Mouse (Mus musculus) testis, postnatal 14 days (tissue): Measurements from ENCODE around the gene Tmem274.
A peak's percentile ranks its signal among the peaks of the same experiment; 100 is the strongest.
"Not testable (repeated sequence)": the region's sequence is repeated elsewhere in the genome, so short reads cannot be mapped to it uniquely, and the experiment has no call there.

ENCODE experiments used
- DNase-seq: peaks from one replicate; pipeline ENCODE4 v3.0.0; 2021; ENCODE audit warnings: low spot score

The Tmem274 gene

GRCm38 (mm10) chr4:149477078-149477477, at the start of gene Tmem274:
Gene Tmem274 (plus strand): TSS chr4:149477378.
- DNase-seq, result no peak

- no peak for DNase-seq
Measured at GRCm38 (mm10) chr4:149429592-149429991, 47.6 kb upstream of the Tmem274 start.

GRCm38 (mm10) chr4:149431887-149432286, 45.3 kb upstream of the Tmem274 start:
- not testable (repeated sequence) for DNase-seq

- DNase-seq, result no peak
Measured at GRCm38 (mm10) chr4:149440576-149440975, 36.6 kb upstream of the Tmem274 start.

- DNase-seq, result no peak
Measured at GRCm38 (mm10) chr4:149442436-149442835, 34.7 kb upstream of the Tmem274 start.

GRCm38 (mm10) chr4:149444465-149444864, 32.7 kb upstream of the Tmem274 start:
- no peak for DNase-seq

GRCm38 (mm10) chr4:149444964-149445701, 32.0 kb upstream of the Tmem274 start:
- peak; percentile 84 for DNase-seq

- DNase-seq, result peak; percentile 62
Measured at GRCm38 (mm10) chr4:149445868-149446267, 31.3 kb upstream of the Tmem274 start.

- no peak for DNase-seq
Measured at GRCm38 (mm10) chr4:149446309-149446708, 30.9 kb upstream of the Tmem274 start.

- DNase-seq, result no peak
Measured at GRCm38 (mm10) chr4:149450636-149451035, 26.5 kb upstream of the Tmem274 start.

GRCm38 (mm10) chr4:149453656-149454055, 23.5 kb upstream of the Tmem274 start:
- DNase-seq, result no peak

GRCm38 (mm10) chr4:149454263-149454662, 22.9 kb upstream of the Tmem274 start:
- DNase-seq, result no peak

GRCm38 (mm10) chr4:149454879-149455278, 22.3 kb upstream of the Tmem274 start, which contains the start of gene Rbp7:
Gene Rbp7 (minus strand): TSS chr4:149454978.
- DNase-seq, result no peak

GRCm38 (mm10) chr4:149457163-149457562, 20.0 kb upstream of the Tmem274 start:
- DNase-seq, result not testable (repeated sequence)

GRCm38 (mm10) chr4:149457831-149458430, 19.2 kb upstream of the Tmem274 start:
- no peak for DNase-seq

GRCm38 (mm10) chr4:149458526-149458925, 18.7 kb upstream of the Tmem274 start:
- DNase-seq, result no peak

- no peak for DNase-seq
Measured at GRCm38 (mm10) chr4:149459425-149459824, 17.8 kb upstream of the Tmem274 start.

GRCm38 (mm10) chr4:149460475-149460874, 16.7 kb upstream of the Tmem274 start:
- not testable (repeated sequence) for DNase-seq

GRCm38 (mm10) chr4:149461579-149462304, 15.4 kb upstream of the Tmem274 start:
- DNase-seq, result no peak

GRCm38 (mm10) chr4:149462305-149462971, 14.7 kb upstream of the Tmem274 start:
- DNase-seq, result no peak

GRCm38 (mm10) chr4:149463435-149463950, 13.7 kb upstream of the Tmem274 start:
- no peak for DNase-seq

GRCm38 (mm10) chr4:149469557-149469956, 7.6 kb upstream of the Tmem274 start:
- no peak for DNase-seq
